ENCODE assay signal across 27 mouse cellular contexts in genomic region chr2:131946351-131946750, GRCm38 (mm10). TPM values are rescaled to one million over a fixed set of nuclear protein-coding genes. Genes with fewer than 3 reads are reported as not detected.
DNase-seq lines count a peak whose midpoint lies in the region; ATAC-seq lines count a peak whose summit lies in the region.
"Had no signal": no experiment of that assay in that cellular context is flagged by ENCODE, and none has a peak within 500 bp of the region (broad histone marks: within the 10 kb centered on the region; RNA-seq: fewer than 3 reads in every experiment).

No protein-coding gene starts in this region.

- no peaks in the 10 kb centered on the region for H3K27me3 ChIP-seq in lung, embryonic 16.5 days (ENCODE audit: control insufficient read depth, insufficient read depth, low read depth, low read length)
- H3K27me3 ChIP-seq: stomach, embryonic 15.5 days had no signal

- no peak overlapping the region for H3K4me3 ChIP-seq in lung, embryonic 16.5 days (ENCODE audit: low read length)
- H3K4me3 ChIP-seq: embryonic facial prominence, embryonic 10.5 days; forebrain, embryonic 12.5 days; midbrain, embryonic 10.5 days; stomach, embryonic 15.5 days had no signal

- no peak for ATAC-seq in lung, embryonic 16.5 days (ENCODE audit: low read depth)
- ATAC-seq: hindbrain, postnatal 0 days; intestine, postnatal 0 days had no signal

- no peaks in the 10 kb centered on the region for H3K36me3 ChIP-seq in lung, embryonic 16.5 days (ENCODE audit: control insufficient read depth, insufficient read depth, low read length)
- H3K36me3 ChIP-seq: embryonic facial prominence, embryonic 10.5 days; forebrain, embryonic 12.5 days; midbrain, embryonic 10.5 days; stomach, embryonic 15.5 days had no signal

- 74% methylated on average over 16 of the region's 16 CpGs for WGBS in lung, embryonic 16.5 days

- H3K4me2 ChIP-seq in lung, embryonic 16.5 days (ENCODE audit: low read depth, low read length), result no peak overlapping the region
- H3K4me2 ChIP-seq: forebrain, embryonic 12.5 days; heart, embryonic 11.5 days; stomach, embryonic 15.5 days had no signal

- H3K9ac ChIP-seq in lung, embryonic 16.5 days (ENCODE audit: low read length), result no peak overlapping the region
- H3K9ac ChIP-seq: forebrain, embryonic 12.5 days; liver, embryonic 14.5 days; stomach, embryonic 15.5 days had no signal

- DNase-seq in adrenal gland, postnatal 10 days, result peak; percentile 2
- DNase-seq in adrenal gland, adult (ENCODE audit: inconsistent age in 2 of 2, low spot score in 1 of 2), result no peak
- DNase-seq in kidney, adult 11 months, result peak; percentile 0
- no peak for DNase-seq in kidney, adult 8-10 months
- no peak for DNase-seq in lung, postnatal 14 days
- DNase-seq in urinary bladder, postnatal 14 days (ENCODE audit: low spot score), result peak; percentile 2
- no peak for DNase-seq in urinary bladder, adult 2 months (ENCODE audit: low spot score)
- DNase-seq: adrenal gland, adult 8-10 months; cerebellum, adult 9-10 months; kidney, postnatal 14 days had no signal

- peak overlapping the region; percentile 19; the same call in 1 of the 2 replicates for H3K27ac ChIP-seq in lung, embryonic 16.5 days (ENCODE audit: low read length)
- H3K27ac ChIP-seq: embryonic facial prominence, embryonic 10.5 days; forebrain, embryonic 12.5 days; hindbrain, postnatal 0 days; liver, embryonic 14.5 days; macrophage; midbrain, embryonic 10.5 days; stomach, embryonic 15.5 days had no signal

- peaks cover 3% of the 10 kb centered on the region; the same call in 1 of the 2 replicates for H3K4me1 ChIP-seq in lung, embryonic 16.5 days (replicated peaks; ENCODE audit: control insufficient read depth, insufficient read depth, low read length)
- H3K4me1 ChIP-seq: forebrain, embryonic 12.5 days; stomach, embryonic 15.5 days had no signal

- no peaks in the 10 kb centered on the region for H3K9me3 ChIP-seq in lung, embryonic 16.5 days (ENCODE audit: control insufficient read depth, low read length)
- H3K9me3 ChIP-seq: embryonic facial prominence, embryonic 10.5 days; forebrain, embryonic 12.5 days; midbrain, embryonic 10.5 days; stomach, embryonic 15.5 days had no signal

RNA-seq across cellular contexts. Expression of gene Prnd, which starts 4.3 kb away (rescaled TPM):
- 10 to 100 TPM in 1 of 2 experiments, 1 to 10 TPM in 1; 6.3 to 15.8 TPM for total RNA-seq in adrenal gland, postnatal 10 days (2021)
- polyA plus RNA-seq in lung, embryonic 16.5 days (2015; fragmentation: Nextera tagmentation; extraction: Ambion mirVana), result 33.6 and 38.3 TPM in 2 replicates
- polyA plus RNA-seq in urinary bladder, adult 2 months (2012; rRNA removed), result 0.90 and 1.2 TPM in 2 replicates
- total RNA-seq: common myeloid progenitor, adult 5-6 weeks; hematopoietic stem cell, adult 5-6 weeks had no signal
- polyA plus RNA-seq: macrophage had no signal

RNA-seq across cellular contexts. Expression of gene Prn, which starts 36.6 kb away (rescaled TPM):
- not detected for total RNA-seq in adrenal gland, postnatal 10 days (2021)
- polyA plus RNA-seq in lung, embryonic 16.5 days (2015; fragmentation: Nextera tagmentation; extraction: Ambion mirVana), result not detected in 2 replicates
- 0.07 TPM in 1 of 2 replicates, not detected in the other for polyA plus RNA-seq in urinary bladder, adult 2 months (2012; rRNA removed)
- total RNA-seq: adrenal gland, adult 8-10 months; common myeloid progenitor, adult 5-6 weeks; gastrocnemius, postnatal 10 days; hematopoietic stem cell, adult 5-6 weeks; hindbrain, postnatal 0 days; midbrain, postnatal 0 days had no signal
- polyA plus RNA-seq: embryonic facial prominence, embryonic 10.5 days; forebrain, embryonic 12.5 days; heart, embryonic 11.5 days; intestine, postnatal 0 days; limb, embryonic 14.5 days; liver, embryonic 14.5 days; macrophage; midbrain, embryonic 10.5 days; midbrain, postnatal 0 days; small intestine, adult 2 months; stomach, embryonic 15.5 days; thymus, postnatal 0 days had no signal

RNA-seq across cellular contexts. Expression of gene Prnp, which starts 36.6 kb away (rescaled TPM):
- 10 to 100 TPM; 75.0 to 75.3 TPM for total RNA-seq in adrenal gland, postnatal 10 days (2021)
- polyA plus RNA-seq in lung, embryonic 16.5 days (2015; fragmentation: Nextera tagmentation; extraction: Ambion mirVana), result 56.7 and 60.4 TPM in 2 replicates
- polyA plus RNA-seq in urinary bladder, adult 2 months (2012; rRNA removed), result 161 and 189 TPM in 2 replicates

Comparison
In these comparisons a context has a peak if more than half of its experiments do, and no peak if none do; other contexts are left out.
1. DNase-seq: peak in adrenal gland, postnatal 10 days (single experiment), kidney, adult 11 months (single experiment) and urinary bladder, postnatal 14 days (single experiment); none in adrenal gland, adult (0 of 2), kidney, adult 8-10 months (0 of 2), lung, postnatal 14 days (single experiment) and urinary bladder, adult 2 months (single experiment).
2. RNA of gene Prnd, which starts 4.3 kb away (polyA plus RNA-seq): 33.6 to 38.3 TPM in lung, embryonic 16.5 days; 0.90 to 1.2 TPM in urinary bladder, adult 2 months; every median in the first group is over 10 times any median in the second.